Mouse (Mus musculus) MEL (cell line): Measurements from ENCODE around the gene Tbcb. TPM values are rescaled to one million over a fixed set of nuclear protein-coding genes. Genes with fewer than 3 reads are reported as not detected.

Experiments
- DNase-seq: peaks from one replicate; pipeline ENCODE4 v3.0.0; 2011; ENCODE audit warnings: low read depth, low spot score
- H3K27ac ChIP-seq: 2 replicates; pipeline ENCODE4 v1.5.1; 2012; ENCODE audit warnings: low read depth, mild to moderate bottlenecking, control low read depth, low read length, moderate library complexity; ENCODE audit not compliant: control insufficient read depth
- H3K27me3 ChIP-seq, 2 experiments: fragments of 150-350 bp in 1 of 2; sonication (generic) in 1 of 2; 2 replicates each; pipeline ENCODE4 v1.6.1; 2012; ENCODE audit warnings: low read length in 2 of 2, mild to moderate bottlenecking in 2 of 2, improper control_type of control experiment in 1 of 2, moderate library complexity in 1 of 2; ENCODE audit not compliant: insufficient read depth in 2 of 2, control insufficient read depth in 1 of 2
- H3K36me3 ChIP-seq, 2 experiments: 2 replicates each; pipeline ENCODE4 v1.6.1; 2012 to 2014; ENCODE audit warnings: low read length in 2 of 2, improper control_type of control experiment in 1 of 2, inconsistent platforms in 1 of 2, mild to moderate bottlenecking in 1 of 2; ENCODE audit not compliant: insufficient read depth in 2 of 2, control insufficient read depth in 1 of 2
- H3K4me1 ChIP-seq, 2 experiments: fragments of 150-350 bp in 1 of 2; sonication (generic) in 1 of 2; 2 replicates each; pipeline ENCODE4 v1.6.1; 2012; ENCODE audit warnings: low read length in 2 of 2, improper control_type of control experiment in 1 of 2, mild to moderate bottlenecking in 1 of 2; ENCODE audit not compliant: insufficient read depth in 2 of 2, control insufficient read depth in 1 of 2
- H3K4me3 ChIP-seq, 2 experiments: fragments of 150-350 bp in 1 of 2; sonication (generic) in 1 of 2; 2 replicates each; pipeline ENCODE4 v1.5.1; 2012; ENCODE audit warnings: low read depth in 2 of 2, low read length in 2 of 2, mild to moderate bottlenecking in 2 of 2, moderate library complexity in 2 of 2, control low read depth in 1 of 2, improper control_type of control experiment in 1 of 2; ENCODE audit not compliant: control insufficient read depth in 1 of 2, insufficient read depth in 1 of 2
- H3K79me2 ChIP-seq: 2 replicates; pipeline ENCODE4 v1.6.1; 2012; ENCODE audit warnings: mild to moderate bottlenecking, low read length, moderate library complexity; ENCODE audit not compliant: control insufficient read depth, poor library complexity, insufficient read depth
- H3K9ac ChIP-seq: 2 replicates; pipeline ENCODE4 v1.6.1; 2012; ENCODE audit warnings: low read depth, mild to moderate bottlenecking, control low read depth, low read length, moderate library complexity; ENCODE audit not compliant: control insufficient read depth, poor library complexity, severe bottlenecking
- H3K9me3 ChIP-seq: fragments of 150-350 bp; sonication (generic); replicated peaks from 2 replicates; pipeline ENCODE4 v1.6.1; 2012; ENCODE audit warnings: mild to moderate bottlenecking, low read length, improper control_type of control experiment, moderate library complexity; ENCODE audit not compliant: insufficient read depth
- BHLHE40 ChIP-seq: IDR thresholded peaks from 2 replicates; pipeline ENCODE4 v1.6.1; 2012; ENCODE audit warnings: low read depth, mild to moderate bottlenecking, inconsistent platforms, low read length, improper control_type of control experiment, borderline replicate concordance
- CTCF ChIP-seq, 3 experiments: IDR thresholded peaks in 2 of 3; conservative IDR thresholded peaks in 1 of 3; 2 replicates each; pipeline ENCODE4 v1.5.1; 2011 to 2012; ENCODE audit warnings: low read length in 3 of 3, low read depth in 2 of 3, mild to moderate bottlenecking in 2 of 3, improper control_type of control experiment in 1 of 3, inconsistent platforms in 1 of 3, mixed read lengths in 1 of 3, moderate library complexity in 1 of 3; ENCODE audit not compliant: control insufficient read depth in 1 of 3, insufficient read depth in 1 of 3, poor library complexity in 1 of 3, severe bottlenecking in 1 of 3
- ELF1 ChIP-seq: IDR thresholded peaks from 2 replicates; pipeline ENCODE4 v1.6.1; 2014; ENCODE audit warnings: low read depth, mild to moderate bottlenecking, inconsistent platforms, low read length, improper control_type of control experiment, moderate library complexity
- GATA1 ChIP-seq: IDR thresholded peaks from 2 replicates; pipeline ENCODE4 v1.6.1; 2011; ENCODE audit warnings: low read depth, low read length, improper control_type of control experiment
- HCFC1 ChIP-seq: IDR thresholded peaks from 2 replicates; pipeline ENCODE4 v1.6.1; 2012; ENCODE audit warnings: low read depth, mild to moderate bottlenecking, inconsistent platforms, low read length, improper control_type of control experiment, moderate library complexity
- JUND ChIP-seq: IDR thresholded peaks from 2 replicates; pipeline ENCODE4 v1.6.1; 2011; ENCODE audit warnings: low read depth, mild to moderate bottlenecking, improper control_type of control experiment, low read length
- KAT2A ChIP-seq: conservative IDR thresholded peaks from 2 replicates; pipeline ENCODE4 v1.6.1; 2012; ENCODE audit warnings: low read depth, low read length, improper control_type of control experiment, inconsistent platforms
- MAX ChIP-seq: IDR thresholded peaks from 2 replicates; pipeline ENCODE4 v1.6.1; 2011; ENCODE audit warnings: low read length, improper control_type of control experiment
- MAZ ChIP-seq: IDR thresholded peaks from 2 replicates; pipeline ENCODE4 v1.6.1; 2012; ENCODE audit warnings: low read depth, mild to moderate bottlenecking, inconsistent platforms, low read length, improper control_type of control experiment
- MEF2A ChIP-seq: IDR thresholded peaks from 2 replicates; pipeline ENCODE4 v1.6.1; 2014; ENCODE audit warnings: low read depth, mild to moderate bottlenecking, inconsistent platforms, low read length, improper control_type of control experiment; ENCODE audit not compliant: poor library complexity, insufficient replicate concordance, severe bottlenecking; ENCODE audit errors: extremely low read depth
- MXI1 ChIP-seq: IDR thresholded peaks from 2 replicates; pipeline ENCODE4 v1.6.1; 2011; ENCODE audit warnings: mild to moderate bottlenecking, low read depth, low read length, improper control_type of control experiment
- MYC ChIP-seq: IDR thresholded peaks from 2 replicates; pipeline ENCODE4 v1.6.1; 2011; ENCODE audit warnings: low read depth, mild to moderate bottlenecking, low read length, improper control_type of control experiment, moderate library complexity
- POLR2AphosphoS2 ChIP-seq: IDR thresholded peaks from 2 replicates; pipeline ENCODE4 v1.6.1; 2011; ENCODE audit warnings: low read length, improper control_type of control experiment
- POLR2AphosphoS5 ChIP-seq: IDR thresholded peaks from 2 replicates; pipeline ENCODE4 v1.6.1; 2012; ENCODE audit warnings: low read depth, borderline replicate concordance, mild to moderate bottlenecking, inconsistent platforms, low read length, moderate library complexity, mixed read lengths
- RAD21 ChIP-seq: IDR thresholded peaks from 2 replicates; pipeline ENCODE4 v1.6.1; 2011; ENCODE audit warnings: mild to moderate bottlenecking, low read depth, low read length, improper control_type of control experiment
- RCOR1 ChIP-seq: IDR thresholded peaks from 2 replicates; pipeline ENCODE4 v1.6.1; 2012; ENCODE audit warnings: low read depth, mild to moderate bottlenecking, inconsistent platforms, low read length, improper control_type of control experiment
- SIN3A ChIP-seq: IDR thresholded peaks from 2 replicates; pipeline ENCODE4 v1.6.1; 2012; ENCODE audit warnings: low read length, improper control_type of control experiment, inconsistent platforms
- SMC3 ChIP-seq: IDR thresholded peaks from 2 replicates; pipeline ENCODE4 v1.6.1; 2011; ENCODE audit warnings: low read depth, low read length, improper control_type of control experiment
- TCF12 ChIP-seq: IDR thresholded peaks from 2 replicates; pipeline ENCODE4 v1.6.1; 2014; ENCODE audit warnings: low read depth, mild to moderate bottlenecking, inconsistent platforms, low read length, improper control_type of control experiment, moderate library complexity
- UBTF ChIP-seq: IDR thresholded peaks from 2 replicates; pipeline ENCODE4 v1.6.1; 2012; ENCODE audit warnings: low read depth, mild to moderate bottlenecking, inconsistent platforms, low read length, improper control_type of control experiment, moderate library complexity, borderline replicate concordance; ENCODE audit not compliant: insufficient read depth
- USF1 ChIP-seq: IDR thresholded peaks from 2 replicates; pipeline ENCODE4 v1.6.1; 2014; ENCODE audit warnings: low read depth, mild to moderate bottlenecking, inconsistent platforms, low read length, improper control_type of control experiment, moderate library complexity
- ZNF384 ChIP-seq: IDR thresholded peaks from 2 replicates; pipeline ENCODE4 v1.6.1; 2012; ENCODE audit warnings: low read depth, mild to moderate bottlenecking, inconsistent platforms, low read length, improper control_type of control experiment
- polyA plus RNA-seq, 2 experiments: library from polyadenylated mRNA; stranded (reverse) in 1 of 2; unstranded in 1 of 2; fragments of >175 nt in 1 of 2; fragments of >200 nt in 1 of 2; gene quantifications; 2 replicates each; pipeline versions ENCODE4 v1.2.1 to v1.2.4; 2012; ENCODE audit warnings: low replicate concordance in 2 of 2, low read depth in 1 of 2; ENCODE audit not compliant: insufficient read length in 2 of 2, insufficient read depth in 1 of 2, missing spikeins in 1 of 2
- total RNA-seq: library from RNA; depleted of rRNA; stranded (reverse); fragments of 300-350 nt; gene quantifications from 2 replicates; pipeline ENCODE4 v1.2.3, GENCODE M21; 2012

The Tbcb gene
- total and polyA plus RNA-seq, 3 experiments = 54.8 to 72.6 TPM; not detected in 1

- H3K4me1 ChIP-seq = peaks cover 0 to 12% of the 10 kb centered on the region in 2 experiments; a peak in 3 of 4 replicates
- no peak for TF ChIP-seq POLR2AphosphoS2
- TF ChIP-seq SIN3A = peak; percentile 41; the same call in 1 of the 2 replicates
- TF ChIP-seq HCFC1 = 0 out of 2 replicates have a peak, but pooled peaks have one; percentile 26
- peak; percentile 35 for TF ChIP-seq MXI1
- TF ChIP-seq MAX = 0 out of 2 replicates have a peak, but pooled peaks have one; percentile 44
- peak; percentile 55; the same call in 1 of the 2 replicates for TF ChIP-seq GATA1
- TF ChIP-seq UBTF = no peak
- TF ChIP-seq RCOR1 = peak; percentile 5; the same call in 1 of the 2 replicates
- TF ChIP-seq JUND = no peak
- TF ChIP-seq BHLHE40 = peak; percentile 26; the same call in 1 of the 2 replicates
- TF ChIP-seq ELF1 = no peak
- TF ChIP-seq USF1 = no peak
- no peak for TF ChIP-seq MEF2A
- peak; percentile 36 for TF ChIP-seq RAD21
- peak; percentile 59; the same call in 1 of the 2 replicates for TF ChIP-seq MAZ
- peak; percentile 57 for TF ChIP-seq ZNF384
- no peak for TF ChIP-seq KAT2A
- no peak for TF ChIP-seq POLR2AphosphoS5
- TF ChIP-seq SMC3 = peak; percentile 64
- peak; percentile 43; the same call in 1 of the 2 replicates for TF ChIP-seq MYC
- TF ChIP-seq TCF12 = no peak
- TF ChIP-seq CTCF (IDR thresholded peaks at IDR 0.05 in 2 of 3, conservative IDR thresholded peaks at IDR 0.05 in 1 of 3; ENCODE audit: control insufficient read depth in 1 of 3, insufficient read depth in 1 of 3, low read depth in 2 of 3, low read length in 3 of 3, poor library complexity in 1 of 3, severe bottlenecking in 1 of 3) = peak; percentile 64 to 92 (median 82)
- no peaks in the 10 kb centered on the region for H3K9me3 ChIP-seq
- no peaks in the 10 kb centered on the region for H3K27me3 ChIP-seq
- peaks cover 0 to 10% of the 10 kb centered on the region in 2 experiments; a peak in 2 of 4 replicates for H3K36me3 ChIP-seq
- peaks cover 4% of the 10 kb centered on the region for H3K79me2 ChIP-seq
- peak within 1 kb of the TSS; percentile 33 to 69 for H3K4me3 ChIP-seq
- H3K9ac ChIP-seq = no peak within 1 kb of the TSS
- H3K27ac ChIP-seq = peak within 1 kb of the TSS; percentile 13; the same call in 1 of the 2 replicates
- DNase-seq = peak; percentile 92
Measured at GRCm38 (mm10) chr7:30198481-30198971, 33.5 kb downstream of the Tbcb start, which contains the start of gene Capns1. Gene Capns1 (minus strand): TSS chr7:30198811.
